Mouse (Mus musculus) heart, postnatal 36 days (tissue): ENCODE measurements around the gene Fam168a. TPM values are rescaled to one million over a fixed set of nuclear protein-coding genes. Genes with fewer than 3 reads are reported as not detected.
"Not testable (repeated sequence)": the region's sequence is repeated elsewhere in the genome, so short reads cannot be mapped to it uniquely, and the experiment has no call there.

Experiments used
- DNase-seq, 2 experiments: peaks; one replicate each; pipeline ENCODE4 v3.0.0; 2021 to 2022
- intact Hi-C: fragments of 180-260 bp; cut with DNase I; formaldehyde crosslinking; loops from one replicate; pipeline ENCODE4 v1.15.1; 2025
- total RNA-seq, 2 experiments: library from RNA; stranded (reverse); gene quantifications; 2 replicates each; pipeline ENCODE4 v1.2.3; 2021

The Fam168a gene
- total RNA-seq, 2 experiments from 2014 or later: 38.8 to 44.7 TPM

DNA sequence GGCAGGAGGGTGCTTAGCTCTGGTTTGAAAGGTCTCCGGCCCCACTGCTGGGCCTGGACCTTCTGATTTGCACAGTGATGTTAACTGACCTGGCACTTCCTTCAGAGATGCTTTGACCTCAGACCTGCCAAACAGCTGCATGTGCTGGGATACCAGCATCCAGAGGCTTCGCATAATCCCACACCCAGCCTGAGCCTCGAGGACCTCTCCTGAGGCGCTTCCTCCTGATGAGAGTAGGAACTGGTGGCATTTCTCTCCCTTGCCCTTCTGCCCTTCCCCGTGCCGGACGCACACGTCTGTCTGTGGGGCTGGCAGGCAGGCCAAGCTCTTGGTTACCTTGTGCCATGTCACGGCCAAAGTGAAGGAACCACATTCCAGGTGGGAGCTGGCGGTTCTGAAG is 130.2 kb downstream of the Fam168a start:
- intact Hi-C loops: no loop called here
- no peak for DNase-seq

DNA sequence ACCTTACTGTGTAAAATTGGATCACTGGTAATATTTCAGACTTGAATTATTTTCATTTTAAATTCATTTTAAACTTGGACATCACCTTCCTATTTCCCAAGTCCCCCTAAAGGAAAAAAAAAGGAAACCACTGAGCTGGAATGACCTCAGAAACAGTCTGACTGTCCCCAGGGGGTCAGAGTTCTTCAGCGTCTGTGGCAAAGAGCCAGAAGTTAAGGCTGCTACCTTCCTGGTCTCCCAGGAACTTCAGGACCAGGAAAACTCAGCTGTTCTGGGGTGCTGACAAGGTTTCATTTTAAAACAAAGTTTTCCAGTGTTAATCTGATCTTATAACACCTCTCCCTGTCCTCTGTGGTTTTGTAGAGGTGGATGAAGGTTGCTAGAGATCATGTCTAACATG is 131.3 kb downstream of the Fam168a start:
- no peak for DNase-seq
- intact Hi-C loops: no loop called here

GRCm38 (mm10) chr7:100839632-100840402 is 133.4 kb downstream of the Fam168a start:
- DNase-seq: no peak
- intact Hi-C loops: no loop called here

DNA sequence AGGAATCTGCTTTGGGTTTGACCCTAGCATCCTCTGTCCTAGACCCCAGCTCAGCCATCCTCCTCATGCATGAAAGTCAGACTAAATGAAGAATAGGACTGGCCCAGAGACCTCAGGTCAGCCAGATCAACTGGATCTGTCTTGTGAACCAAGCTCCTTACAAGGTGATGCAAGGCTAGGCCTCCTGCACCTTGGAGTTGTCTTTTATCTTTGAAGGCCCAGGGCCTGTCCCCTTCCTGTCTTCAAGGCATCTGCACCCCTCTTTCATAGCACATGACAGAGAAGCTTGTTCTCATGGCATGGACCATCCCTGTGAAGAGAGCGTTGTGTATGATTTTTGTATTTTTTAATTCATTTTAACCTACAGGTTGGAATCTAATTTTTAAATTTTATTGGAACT is 134.5 kb downstream of the Fam168a start:
- no peak for DNase-seq
- intact Hi-C loops: no loop called here

- intact Hi-C loops: no loop called here
Measured at GRCm38 (mm10) chr7:100841608-100842007, 135.2 kb downstream of the Fam168a start.

DNA sequence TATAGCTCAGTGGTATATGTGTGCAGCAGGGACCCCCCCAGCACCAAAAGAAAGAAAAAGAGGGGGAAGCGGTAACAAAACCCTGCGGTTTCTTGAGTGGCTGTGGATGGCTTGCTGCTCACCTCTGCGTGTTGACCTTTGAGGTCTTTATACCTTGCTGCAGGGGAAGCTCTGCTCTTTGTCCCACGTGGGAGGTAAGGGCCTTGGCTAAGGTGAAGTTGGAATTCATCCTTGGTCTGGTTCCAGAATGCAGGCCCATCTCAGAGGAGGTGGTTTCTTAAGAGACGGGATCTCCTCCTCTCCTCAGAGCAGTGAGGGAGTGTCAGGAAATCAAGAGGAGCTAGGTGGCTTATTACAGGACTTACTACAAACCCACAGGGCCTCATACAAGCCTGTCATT is 135.7 kb downstream of the Fam168a start:
- intact Hi-C loops: no loop called here

More at GRCm38 (mm10) chr7:100841608-100842007, 135.2 kb downstream of the Fam168a start:
- DNase-seq: no peak

DNA sequence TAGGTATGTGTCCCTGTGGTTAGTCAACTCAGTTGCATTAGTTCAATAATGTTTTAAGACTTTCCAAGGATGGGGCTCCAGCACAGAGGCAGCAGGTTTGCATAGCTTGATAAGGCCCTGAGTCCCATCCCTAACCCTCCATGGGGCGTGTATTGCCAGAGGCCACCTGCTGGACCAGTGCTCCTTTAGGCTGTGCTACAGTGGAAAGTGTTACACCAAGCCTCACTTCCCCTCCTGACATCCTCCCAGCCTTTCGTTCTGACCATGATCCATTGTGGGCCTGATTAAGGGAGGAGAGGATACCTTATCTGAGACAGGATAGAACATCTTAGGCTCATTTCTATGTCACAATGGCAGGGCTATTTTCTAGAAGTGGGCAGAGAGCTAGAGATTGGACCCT is 137.4 kb downstream of the Fam168a start:
- intact Hi-C loops: no loop called here
- DNase-seq: no peak

More for the DNA sequence above, 135.7 kb downstream of the Fam168a start:
- DNase-seq: no peak

DNA sequence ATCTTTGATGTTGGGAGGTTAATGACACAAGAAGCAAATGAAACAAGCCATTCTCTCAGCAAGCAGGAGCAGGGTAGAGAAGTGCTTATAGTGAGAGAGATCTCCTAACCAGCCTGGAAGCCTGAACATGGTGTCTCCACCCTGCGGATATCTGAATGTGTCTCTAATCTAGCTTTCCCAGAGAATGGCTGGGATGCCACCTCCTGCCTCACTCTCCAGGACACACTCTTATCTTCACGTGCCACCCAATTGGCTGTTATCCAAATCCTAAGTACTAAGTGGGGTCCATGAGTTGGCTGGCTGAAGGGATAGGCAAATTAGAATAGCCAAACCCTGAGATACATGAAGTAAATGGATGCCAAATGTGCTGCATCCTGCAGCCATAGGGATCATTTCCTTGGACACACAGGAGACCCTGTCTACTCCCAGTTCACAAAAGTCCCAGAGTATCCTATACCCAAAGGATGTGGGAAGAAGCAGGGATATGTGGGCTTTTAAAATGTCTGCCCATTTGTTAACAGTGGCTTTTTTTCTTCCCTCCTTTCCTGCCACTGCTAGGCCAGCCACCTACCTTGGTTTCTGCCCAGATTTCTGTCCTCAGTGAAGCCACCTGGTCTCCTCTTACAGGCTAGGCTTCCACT is 138.1 kb downstream of the Fam168a start:
- intact Hi-C loops: no loop called here
- DNase-seq: no peak

- DNase-seq: no peak
- intact Hi-C loops: no loop called here
Measured at GRCm38 (mm10) chr7:100845026-100845400, 138.6 kb downstream of the Fam168a start.

- intact Hi-C loops: no loop called here
- peak; percentile 47 to 56 for DNase-seq
Measured at GRCm38 (mm10) chr7:100845412-100845811, 139.0 kb downstream of the Fam168a start.

GRCm38 (mm10) chr7:100846033-100846432 is 139.6 kb downstream of the Fam168a start:
- intact Hi-C loops: not testable (repeated sequence)

GRCm38 (mm10) chr7:100847131-100847530 is 140.7 kb downstream of the Fam168a start:
- DNase-seq: no peak
- intact Hi-C loops: no loop called here

More at GRCm38 (mm10) chr7:100846033-100846432, 139.6 kb downstream of the Fam168a start:
- DNase-seq: not testable (repeated sequence)

DNA sequence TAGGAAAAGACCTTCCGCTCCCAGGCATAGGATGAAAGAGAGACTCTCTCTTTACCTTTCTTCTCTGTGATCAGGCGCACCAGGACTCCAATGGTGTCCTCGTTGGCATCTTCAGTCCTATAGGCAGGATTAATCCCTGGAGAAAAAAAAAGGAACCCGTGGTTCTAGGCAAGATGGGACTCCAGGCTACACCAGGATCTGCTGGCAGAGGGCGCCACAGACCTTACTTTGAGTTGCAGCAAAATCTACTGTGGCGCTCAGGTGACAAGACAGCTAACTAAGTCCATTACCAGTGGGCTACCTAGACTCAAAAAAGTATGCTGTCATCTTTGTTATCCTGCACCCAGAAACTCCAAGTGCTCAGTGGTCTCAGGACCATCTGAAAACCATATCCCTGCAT is 142.3 kb downstream of the Fam168a start:
- intact Hi-C loops: loop anchor here (1.0 kb wide), 2 partner anchors 18 to 38 kb away; no protein-coding TSS in a partner anchor
- DNase-seq: peak; percentile 79 to 83

DNA sequence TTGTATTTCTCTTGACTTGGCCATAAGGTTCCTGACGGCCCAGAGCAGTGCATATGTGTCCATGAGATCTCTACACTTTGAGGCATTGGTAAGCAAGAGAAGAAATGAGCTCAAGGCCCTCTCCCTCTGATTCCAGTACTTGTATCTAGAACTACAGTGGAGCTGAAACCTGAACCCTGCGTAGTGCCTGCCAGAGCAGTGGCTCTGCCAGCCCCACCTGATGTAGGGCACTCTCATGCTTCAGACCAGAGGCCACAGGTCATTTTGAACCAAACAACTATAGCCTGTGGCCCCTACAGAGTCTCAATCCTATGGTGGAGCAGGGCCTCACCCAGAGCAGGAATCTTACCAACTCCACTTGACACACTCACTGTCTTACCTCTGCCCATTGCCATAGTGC is 143.1 kb downstream of the Fam168a start:
- DNase-seq: no peak
- intact Hi-C loops: no loop called here

DNA sequence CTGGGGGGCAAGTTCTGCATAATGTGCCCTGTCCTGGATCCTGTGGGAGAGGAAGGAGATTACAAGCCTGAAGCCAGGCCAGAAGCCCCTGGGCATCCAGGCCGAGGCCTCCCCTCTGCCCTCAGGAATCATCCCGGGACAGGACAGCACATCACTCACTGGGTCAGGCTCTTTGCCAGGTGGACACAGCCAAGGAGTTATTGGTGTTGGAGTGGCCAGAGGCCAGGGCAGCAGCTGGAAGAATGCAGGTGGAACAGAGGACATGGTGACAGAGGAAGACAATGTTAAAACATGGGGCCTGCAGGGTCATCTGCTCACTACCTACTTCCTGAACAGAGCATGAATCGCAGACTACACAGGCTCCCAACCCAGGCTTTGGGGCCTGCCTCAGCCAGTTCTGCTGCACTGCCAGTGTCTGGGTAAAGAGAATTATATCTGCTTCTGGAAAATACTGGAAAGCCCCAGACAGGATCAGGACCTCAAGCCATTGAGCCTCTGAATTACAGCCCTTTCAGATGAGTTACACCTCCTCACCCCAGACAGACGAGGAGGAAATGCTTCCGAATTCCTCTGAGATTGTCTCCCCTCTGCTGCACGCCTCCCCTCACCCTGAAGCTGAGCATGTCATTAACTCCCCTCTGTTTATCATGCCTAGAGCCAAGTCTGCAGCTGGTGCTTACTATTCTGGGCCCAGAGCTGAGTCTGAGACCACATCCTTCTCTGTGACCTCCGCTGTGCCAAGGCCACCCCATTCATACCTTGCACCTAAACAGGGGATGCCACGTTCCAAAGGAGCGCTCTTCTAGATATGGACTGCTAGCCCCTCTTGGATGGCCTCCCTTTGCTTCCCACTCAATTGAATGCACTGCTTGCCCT is 145.3 kb downstream of the Fam168a start:
- intact Hi-C loops: no loop called here
- DNase-seq: no peak

DNA sequence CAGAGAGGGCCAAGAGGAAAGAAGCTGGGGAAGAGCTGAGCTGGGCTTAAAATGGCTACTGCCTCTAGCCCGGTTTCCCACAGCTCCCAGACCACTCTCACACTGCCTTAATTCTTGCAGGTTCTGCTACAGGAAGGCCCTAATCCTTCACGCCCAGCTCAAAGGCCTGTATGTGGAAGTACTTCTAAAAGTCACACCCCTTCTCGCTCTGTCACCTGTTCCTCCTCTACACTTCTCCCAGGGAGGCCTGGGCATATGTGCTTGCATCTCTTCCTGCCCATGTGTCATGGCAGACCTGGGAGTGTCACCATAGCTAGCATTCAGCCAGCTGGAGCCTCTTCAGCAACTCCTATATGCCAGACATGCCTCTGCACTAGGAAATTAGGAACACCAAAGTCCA is 147.0 kb downstream of the Fam168a start:
- DNase-seq: no peak
- intact Hi-C loops: no loop called here

DNA sequence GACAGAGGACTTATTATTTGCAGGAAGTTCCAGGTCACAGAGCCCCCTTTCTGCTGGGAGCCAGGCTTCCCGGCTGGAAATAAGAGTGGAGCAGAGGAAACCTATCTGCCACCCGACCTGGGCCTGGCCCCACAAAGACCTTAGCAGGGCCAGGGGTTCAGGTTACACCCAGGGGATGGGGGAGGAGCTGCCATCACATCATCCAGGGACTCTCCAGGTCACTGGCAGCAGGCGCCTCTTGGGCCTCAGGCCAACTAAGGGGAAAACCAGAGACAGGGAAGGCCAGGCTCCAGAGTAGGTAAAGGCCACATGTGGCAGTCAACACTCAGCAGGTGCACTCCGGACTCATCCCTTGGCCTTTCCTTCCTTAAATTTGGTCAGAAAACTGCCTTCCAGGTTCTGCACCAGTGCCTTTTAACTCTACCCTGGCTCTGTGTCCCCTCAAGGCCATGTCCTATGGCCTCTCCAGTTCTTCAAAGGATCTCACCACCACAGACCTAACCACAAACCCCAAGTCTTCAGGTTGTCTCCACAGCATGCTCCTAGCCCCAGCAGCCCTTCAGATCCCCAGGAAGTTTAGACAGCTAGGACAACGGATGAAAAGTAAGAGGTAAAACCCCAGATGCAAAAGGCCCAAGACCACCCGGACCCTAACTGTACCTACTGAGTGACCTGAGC is 147.8 kb downstream of the Fam168a start:
- intact Hi-C loops: no loop called here
- no peak for DNase-seq

DNA sequence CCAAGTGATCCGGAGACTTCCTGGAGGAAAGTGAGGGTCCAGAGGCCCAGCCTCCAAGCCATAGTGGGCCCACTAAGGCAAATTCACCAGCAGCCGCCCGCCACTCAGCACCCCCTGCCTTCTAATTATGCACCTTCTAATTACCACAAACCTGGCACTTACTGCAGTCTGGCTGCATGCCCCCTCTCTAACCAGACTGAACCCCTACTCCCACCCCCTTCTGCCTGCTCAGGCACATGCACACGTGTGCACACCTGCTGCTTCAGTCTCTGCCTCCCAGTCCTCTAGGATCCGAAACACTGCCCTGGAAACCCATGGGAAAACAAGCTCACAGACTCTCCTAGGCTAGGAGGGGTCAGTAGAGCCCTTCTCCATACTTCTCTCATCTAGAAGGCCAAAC is 148.4 kb downstream of the Fam168a start:
- DNase-seq: no peak
- intact Hi-C loops: no loop called here

- DNase-seq: no peak
- intact Hi-C loops: no loop called here
Measured at GRCm38 (mm10) chr7:100855300-100855699, 148.9 kb downstream of the Fam168a start.

- DNase-seq: no peak
- intact Hi-C loops: no loop called here
Measured at GRCm38 (mm10) chr7:100855795-100856573, 149.5 kb downstream of the Fam168a start.
